Mouse (Mus musculus) heart, postnatal 10 days (tissue): ENCODE measurements around the gene 4930449I24Rik. TPM values are rescaled to one million over a fixed set of nuclear protein-coding genes. Genes with fewer than 3 reads are reported as not detected.
"Not testable (repeated sequence)": the region's sequence is repeated elsewhere in the genome, so short reads cannot be mapped to it uniquely, and the experiment has no call there.

Source experiments
- DNase-seq, 2 experiments: peaks; one replicate each; pipeline ENCODE4 v3.0.0; 2021
- intact Hi-C: fragments of 180-260 bp; cut with DNase I; formaldehyde crosslinking; loops from one replicate; pipeline ENCODE4 v1.15.1; 2025
- total RNA-seq, 2 experiments: library from RNA; stranded (reverse); gene quantifications; 2 replicates each; pipeline ENCODE4 v1.2.3; 2021

The 4930449I24Rik gene
- total RNA-seq, result not detected

DNA sequence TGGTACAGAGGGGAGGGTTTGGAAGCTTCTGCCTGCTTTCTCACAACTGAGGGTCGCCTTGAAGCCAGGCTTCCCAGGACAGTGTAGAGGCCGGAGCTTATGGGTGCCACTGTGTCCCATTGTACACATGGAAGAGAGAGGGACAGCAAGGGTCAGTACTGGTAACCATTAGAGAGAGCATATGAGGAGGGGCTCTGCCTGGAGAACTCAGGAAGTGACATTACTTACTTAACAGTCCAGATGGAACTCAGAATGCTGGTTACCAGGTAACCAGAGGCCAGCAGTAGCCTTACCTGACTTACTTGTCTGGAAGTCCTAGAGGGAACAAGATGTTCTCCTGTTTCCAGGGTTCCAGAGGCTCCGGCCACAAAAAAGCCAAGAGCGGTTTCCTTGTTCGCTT lies at the start of gene 4930449I24Rik:
Gene 4930449I24Rik, plus strand, starts transcription at position 301 of the 400 bp plus-strand sequence.
- intact Hi-C loops, DNase-seq: not testable (repeated sequence)

GRCm38 (mm10) chr5:146453556-146453955 lies 48.6 kb upstream of the 4930449I24Rik start:
- intact Hi-C loops, result no loop called here
- DNase-seq, result no peak

GRCm38 (mm10) chr5:146461612-146462011 lies 40.6 kb upstream of the 4930449I24Rik start:
- peak in 1 of 2 experiments; percentile 11 for DNase-seq
- intact Hi-C loops, result no loop called here

DNA sequence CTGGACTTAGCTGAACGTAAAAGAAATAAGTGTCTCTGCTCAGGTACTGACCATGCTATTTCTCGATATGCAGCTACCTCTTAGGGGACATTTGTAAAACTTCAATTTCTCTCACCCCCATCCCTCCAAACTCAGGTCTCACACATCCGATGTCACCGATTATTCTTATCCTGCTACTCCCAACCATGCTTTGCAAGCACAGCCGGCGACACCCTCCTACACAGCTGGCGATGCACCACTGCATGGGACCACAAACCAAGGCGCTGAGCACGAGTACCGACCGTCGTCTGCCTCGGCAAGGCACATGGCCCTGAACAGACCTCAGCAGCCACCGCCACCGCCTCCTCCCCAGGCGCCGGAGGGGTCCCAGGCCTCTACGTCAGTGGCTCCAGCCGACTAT lies 35.5 kb upstream of the 4930449I24Rik start:
- no peak for DNase-seq
- intact Hi-C loops, result no loop called here

GRCm38 (mm10) chr5:146468311-146468710 lies 33.9 kb upstream of the 4930449I24Rik start:
- no peak for DNase-seq
- intact Hi-C loops, result no loop called here

DNA sequence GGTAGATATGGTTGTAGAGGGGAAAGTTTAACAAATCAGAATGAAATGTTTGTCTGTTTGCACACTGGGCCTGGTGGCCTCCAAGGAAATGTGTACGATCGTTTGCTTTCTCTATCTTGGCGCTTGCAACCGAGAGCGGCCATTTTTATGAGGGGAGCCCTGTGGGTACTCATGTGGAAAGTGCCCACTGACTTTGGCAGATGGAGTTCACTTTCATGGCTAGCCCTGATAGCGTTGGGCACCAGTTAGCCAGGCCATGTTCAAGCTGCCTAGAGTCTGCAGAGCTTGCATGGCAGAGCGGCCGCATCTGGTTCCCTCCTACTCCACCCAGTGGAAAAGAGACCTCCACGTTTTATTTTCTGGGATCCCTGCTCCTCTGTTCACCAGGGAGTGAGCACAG lies 31.4 kb upstream of the 4930449I24Rik start:
- no peak for DNase-seq
- intact Hi-C loops, result loop anchor here (10.0 kb wide), 1 partner anchor 286 kb away; the partner anchor contains the start of gene 1700001J03Rik

GRCm38 (mm10) chr5:146471311-146471710 lies 30.9 kb upstream of the 4930449I24Rik start:
- intact Hi-C loops, result loop anchor here (10.0 kb wide), 1 partner anchor 287 kb away; the partner anchor contains the start of gene 1700001J03Rik
- DNase-seq, result no peak

DNA sequence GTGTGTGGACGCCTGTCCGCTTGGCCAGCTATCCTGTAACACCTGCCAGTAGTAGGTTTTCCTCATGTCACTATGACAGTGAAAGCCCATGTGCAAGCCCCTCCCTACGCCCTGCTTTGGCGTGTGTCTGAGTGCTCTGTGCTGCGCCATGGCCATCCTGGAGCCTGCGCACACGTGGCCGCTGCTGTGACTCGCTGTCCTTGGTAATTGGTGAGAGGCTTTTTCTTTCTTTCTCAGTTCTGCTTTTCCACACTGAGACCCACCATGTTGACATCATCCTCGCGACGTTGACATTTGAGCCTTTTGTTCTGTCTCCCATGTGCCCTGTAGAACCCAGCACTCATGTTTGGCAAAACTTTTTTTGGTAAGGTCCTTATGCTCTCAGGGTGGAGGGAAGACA lies 30.4 kb upstream of the 4930449I24Rik start:
- DNase-seq, result no peak
- intact Hi-C loops, result loop anchor here (10.0 kb wide), 1 partner anchor 287 kb away; the partner anchor contains the start of gene 1700001J03Rik

GRCm38 (mm10) chr5:146479564-146479963 lies 22.6 kb upstream of the 4930449I24Rik start:
- peak; percentile 22 to 44 for DNase-seq

GRCm38 (mm10) chr5:146481665-146482064 lies 20.5 kb upstream of the 4930449I24Rik start, which contains the start of gene Gm6408:
Gene Gm6408, plus strand, starts transcription at chr5:146481965.
- intact Hi-C loops, DNase-seq: not testable (repeated sequence)

More at GRCm38 (mm10) chr5:146479564-146479963, 22.6 kb upstream of the 4930449I24Rik start:
- intact Hi-C loops, result loop anchor here (5.0 to 10.0 kb wide), 2 partner anchors 147 to 295 kb away; partner anchors contain the start of gene 1700001J03Rik

GRCm38 (mm10) chr5:146488959-146489358 lies 13.2 kb upstream of the 4930449I24Rik start:
- intact Hi-C loops, result not testable (repeated sequence)
- DNase-seq, result peak; percentile 17 to 35

DNA sequence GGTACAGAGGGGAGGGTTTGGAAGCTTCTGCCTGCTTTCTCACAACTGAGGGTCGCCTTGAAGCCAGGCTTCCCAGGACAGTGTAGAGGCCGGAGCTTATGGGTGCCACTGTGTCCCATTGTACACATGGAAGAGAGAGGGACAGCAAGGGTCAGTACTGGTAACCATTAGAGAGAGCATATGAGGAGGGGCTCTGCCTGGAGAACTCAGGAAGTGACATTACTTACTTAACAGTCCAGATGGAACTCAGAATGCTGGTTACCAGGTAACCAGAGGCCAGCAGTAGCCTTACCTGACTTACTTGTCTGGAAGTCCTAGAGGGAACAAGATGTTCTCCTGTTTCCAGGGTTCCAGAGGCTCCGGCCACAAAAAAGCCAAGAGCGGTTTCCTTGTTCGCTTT lies 11.1 kb upstream of the 4930449I24Rik start, which contains the start of gene Gm6370:
Gene Gm6370, plus strand, starts transcription at position 301 of the 400 bp plus-strand sequence.
- intact Hi-C loops, result not testable (repeated sequence)

GRCm38 (mm10) chr5:146513823-146514222 lies 11.6 kb downstream of the 4930449I24Rik start, which contains the start of gene Gm3402:
Gene Gm3402, plus strand, starts transcription at chr5:146514123.
- intact Hi-C loops, DNase-seq: not testable (repeated sequence)

More for the DNA sequence above, 11.1 kb upstream of the 4930449I24Rik start, which contains the start of gene Gm6370:
- DNase-seq, result not testable (repeated sequence)

DNA sequence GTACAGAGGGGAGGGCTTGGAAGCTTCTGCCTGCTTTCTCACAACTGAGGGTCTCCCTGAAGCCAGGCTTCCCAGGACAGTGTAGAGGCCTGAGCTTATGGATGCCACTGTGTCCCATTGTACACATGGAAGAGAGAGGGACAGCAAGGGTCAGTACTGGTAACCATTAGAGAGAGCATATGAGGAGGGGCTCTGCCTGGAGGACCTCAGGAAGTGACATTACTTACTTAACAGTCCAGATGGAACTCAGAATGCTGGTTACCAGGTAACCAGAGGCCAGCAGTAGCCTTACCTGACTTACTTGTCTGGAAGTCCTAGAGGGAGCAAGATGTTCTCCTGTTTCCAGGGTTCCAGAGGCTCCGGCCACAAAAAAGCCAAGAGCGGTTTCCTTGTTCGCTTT lies 23.3 kb downstream of the 4930449I24Rik start, which contains the start of gene Gm3404:
Gene Gm3404, plus strand, starts transcription at position 301 of the 400 bp plus-strand sequence.
- intact Hi-C loops, DNase-seq: not testable (repeated sequence)

DNA sequence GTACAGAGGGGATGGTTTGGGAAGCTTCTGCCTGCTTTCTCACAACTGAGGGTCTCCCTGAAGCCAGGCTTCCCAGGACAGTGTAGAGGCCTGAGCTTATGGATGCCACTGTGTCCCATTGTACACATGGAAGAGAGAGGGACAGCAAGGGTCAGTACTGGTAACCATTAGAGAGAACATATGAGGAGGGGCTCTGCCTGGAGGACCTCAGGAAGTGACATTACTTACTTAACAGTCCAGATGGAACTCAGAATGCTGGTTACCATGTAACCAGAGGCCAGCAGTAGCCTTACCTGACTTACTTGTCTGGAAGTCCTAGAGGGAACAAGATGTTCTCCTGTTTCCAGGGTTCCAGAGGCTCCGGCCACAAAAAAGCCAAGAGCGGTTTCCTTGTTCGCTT lies 35.1 kb downstream of the 4930449I24Rik start, which contains the start of gene Gm3409:
Gene Gm3409, plus strand, starts transcription at position 301 of the 400 bp plus-strand sequence.
- intact Hi-C loops, DNase-seq: not testable (repeated sequence)

Other genes with a start within 250 kb of the 4930449I24Rik start
- under 1 TPM; 0.50 to 0.53 TPM for gene Wasf3, start 117.4 kb upstream of the 4930449I24Rik start, total RNA-seq
- gene Gm6408, start 20.4 kb upstream of the 4930449I24Rik start, total RNA-seq, result not detected
- not detected for gene Gm6370, start 11.0 kb upstream of the 4930449I24Rik start, total RNA-seq
- not detected for gene Gm3402, start 11.7 kb downstream of the 4930449I24Rik start, total RNA-seq
- not detected for gene Gm3404, start 23.4 kb downstream of the 4930449I24Rik start, total RNA-seq
- gene Gm3409, start 35.2 kb downstream of the 4930449I24Rik start, total RNA-seq, result not detected
- not detected for gene Gm3415, start 53.7 kb downstream of the 4930449I24Rik start, total RNA-seq
- not detected for gene Gpr12, start 82.8 kb downstream of the 4930449I24Rik start, total RNA-seq